Mouse (Mus musculus): ENCODE measurements around the gene Pepd.
A peak's percentile ranks its signal among the peaks of the same experiment; 100 is the strongest.

The Pepd gene

GRCm38 (mm10) chr7:35055619-35056435 lies 143.6 kb downstream of the Pepd start:
- DNase-seq (ENCODE audit: low spot score in 2 of 2) = peak in 1 of 2 experiments; percentile 62

GRCm38 (mm10) chr7:35056436-35056864 lies 144.3 kb downstream of the Pepd start, which contains the start of gene Cebpg:
Gene Cebpg, minus strand, starts transcription at chr7:35056573.
- peak; percentile 97 to 98 for DNase-seq (ENCODE audit: low spot score in 2 of 2)

- no peak for DNase-seq (ENCODE audit: low spot score in 2 of 2)
Measured at GRCm38 (mm10) chr7:35056999-35057398, 144.8 kb downstream of the Pepd start.

GRCm38 (mm10) chr7:35057569-35057968 lies 145.4 kb downstream of the Pepd start:
- DNase-seq (ENCODE audit: low spot score in 2 of 2) = no peak

- no peak for DNase-seq (ENCODE audit: low spot score in 2 of 2)
Measured at GRCm38 (mm10) chr7:35058329-35058728, 146.2 kb downstream of the Pepd start.

GRCm38 (mm10) chr7:35059467-35059866 lies 147.3 kb downstream of the Pepd start:
- no peak for DNase-seq (ENCODE audit: low spot score in 2 of 2)

- DNase-seq (ENCODE audit: low spot score in 2 of 2) = peak in 1 of 2 experiments; percentile 67
Measured at GRCm38 (mm10) chr7:35064286-35065258, 152.4 kb downstream of the Pepd start.

- no peak for DNase-seq (ENCODE audit: low spot score in 2 of 2)
Measured at GRCm38 (mm10) chr7:35065958-35066357, 153.8 kb downstream of the Pepd start.

GRCm38 (mm10) chr7:35066640-35067212 lies 154.5 kb downstream of the Pepd start:
- no peak for DNase-seq (ENCODE audit: low spot score in 2 of 2)

- DNase-seq (ENCODE audit: low spot score in 2 of 2) = peak in 1 of 2 experiments; percentile 40
Measured at GRCm38 (mm10) chr7:35076645-35077044, 164.5 kb downstream of the Pepd start.

- DNase-seq (ENCODE audit: low spot score in 2 of 2) = peak; percentile 51 to 66
Measured at GRCm38 (mm10) chr7:35080843-35081338, 168.7 kb downstream of the Pepd start.

- no peak for DNase-seq (ENCODE audit: low spot score in 2 of 2)
Measured at GRCm38 (mm10) chr7:35081406-35082104, 169.4 kb downstream of the Pepd start.

- DNase-seq (ENCODE audit: low spot score in 2 of 2) = peak; percentile 46 to 56
Measured at GRCm38 (mm10) chr7:35084565-35085360, 172.6 kb downstream of the Pepd start.

GRCm38 (mm10) chr7:35086271-35086861 lies 174.2 kb downstream of the Pepd start:
- DNase-seq (ENCODE audit: low spot score in 2 of 2) = peak in 1 of 2 experiments; percentile 28

- no peak for DNase-seq (ENCODE audit: low spot score in 2 of 2)
Measured at GRCm38 (mm10) chr7:35090550-35090949, 178.4 kb downstream of the Pepd start.
